ENCODE assay signal across 25 mouse cellular contexts in genomic region chr7:133168928-133169327, GRCm38 (mm10). TPM values are rescaled to one million over a fixed set of nuclear protein-coding genes. Genes with fewer than 3 reads are reported as not detected.
"Had no signal": no experiment of that assay in that cellular context is flagged by ENCODE, and none has a peak within 500 bp of the region (broad histone marks: within the 10 kb centered on the region; RNA-seq: fewer than 3 reads in every experiment).

No protein-coding gene starts in this region.

- ATAC-seq: forebrain, embryonic 13.5 days; forebrain, embryonic 15.5 days; forebrain, embryonic 16.5 days; forebrain, postnatal 0 days had no signal

- H3K4me1 ChIP-seq: forebrain, embryonic 12.5 days had no signal

- H3K4me2 ChIP-seq: embryonic facial prominence, embryonic 12.5 days; embryonic facial prominence, embryonic 13.5 days; embryonic facial prominence, embryonic 15.5 days; forebrain, embryonic 12.5 days; forebrain, embryonic 13.5 days; forebrain, embryonic 15.5 days had no signal

- H3K27me3 ChIP-seq: embryonic facial prominence, embryonic 12.5 days; embryonic facial prominence, embryonic 13.5 days; embryonic facial prominence, embryonic 15.5 days; forebrain, embryonic 12.5 days; forebrain, embryonic 13.5 days; forebrain, embryonic 15.5 days had no signal

- H3K27ac ChIP-seq: embryonic facial prominence, embryonic 10.5 days; embryonic facial prominence, embryonic 12.5 days; embryonic facial prominence, embryonic 13.5 days; embryonic facial prominence, embryonic 15.5 days; forebrain, embryonic 12.5 days; forebrain, embryonic 13.5 days; forebrain, embryonic 15.5 days; gastrocnemius, adult 2 months; heart, adult 2 months had no signal

- H3K9ac ChIP-seq: embryonic facial prominence, embryonic 12.5 days; embryonic facial prominence, embryonic 13.5 days; embryonic facial prominence, embryonic 15.5 days; forebrain, embryonic 12.5 days; forebrain, embryonic 13.5 days; forebrain, embryonic 15.5 days; forebrain, postnatal 0 days had no signal

- H3K36me3 ChIP-seq: embryonic facial prominence, embryonic 10.5 days; embryonic facial prominence, embryonic 12.5 days; embryonic facial prominence, embryonic 13.5 days; embryonic facial prominence, embryonic 15.5 days; forebrain, embryonic 12.5 days; forebrain, embryonic 15.5 days had no signal

- H3K9me3 ChIP-seq: embryonic facial prominence, embryonic 10.5 days; embryonic facial prominence, embryonic 12.5 days; embryonic facial prominence, embryonic 13.5 days; embryonic facial prominence, embryonic 15.5 days; forebrain, embryonic 12.5 days; forebrain, embryonic 13.5 days; forebrain, embryonic 15.5 days had no signal

- DNase-seq: cerebellum, adult 2 months; cerebellum, adult 8-10 months; cerebellum, adult 9-10 months; cerebellum, adult 9-11 months; cerebellum, postnatal 14 days; cerebellum, postnatal 25 days; cerebellum, postnatal 36 days; embryo, embryonic 11 days; forebrain, postnatal 0 days; gastrocnemius, adult 2 months; gastrocnemius, postnatal 10 days; gastrocnemius, postnatal 14 days; gastrocnemius, postnatal 25 days; gastrocnemius, postnatal 36 days; heart, adult 18-20 months; heart, adult 2 months had no signal

- H3K4me3 ChIP-seq: embryonic facial prominence, embryonic 10.5 days; embryonic facial prominence, embryonic 12.5 days; embryonic facial prominence, embryonic 13.5 days; embryonic facial prominence, embryonic 15.5 days; erythroblast, embryonic 14.5 days; forebrain, embryonic 12.5 days; forebrain, embryonic 13.5 days; forebrain, embryonic 15.5 days; gastrocnemius, adult 2 months; heart, adult 2 months had no signal

RNA-seq across cellular contexts. Expression of gene Fgfr2, which starts 45.8 kb away (rescaled TPM):
- polyA plus RNA-seq: erythroblast, embryonic 14.5 days had no signal
